Mouse (Mus musculus) cerebellum, adult 11-12 months (tissue): ENCODE data around the gene Atad1.
"Not testable (repeated sequence)": the region's sequence is repeated elsewhere in the genome, so short reads cannot be mapped to it uniquely, and the experiment has no call there.

Source experiments
- DNase-seq: peaks from one replicate; pipeline ENCODE4 v3.0.0; 2022

Atad1 gene

DNA sequence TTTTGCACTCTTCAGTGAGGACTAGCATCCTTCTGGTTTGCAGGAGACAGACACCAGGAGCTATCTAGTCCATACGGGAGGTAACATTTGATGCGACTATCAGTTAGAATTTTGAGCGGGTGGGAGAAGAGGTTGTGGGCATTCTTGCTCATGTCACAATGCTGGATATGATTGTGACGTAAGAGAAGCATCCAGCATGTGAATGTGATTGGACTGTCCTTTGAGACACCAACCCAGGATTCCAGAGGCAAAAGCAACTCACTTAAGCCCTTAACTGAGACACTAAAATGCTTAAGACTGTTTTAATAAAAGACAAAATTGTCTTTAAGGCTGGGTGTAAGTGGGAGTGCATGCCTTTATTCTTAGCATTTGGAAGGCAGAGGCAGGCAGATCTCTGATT, at the start of gene Atad1:
Atad1 (minus strand) TSS at position 101 of the 400 bp plus-strand sequence.
- DNase-seq, result no peak

- DNase-seq, result not testable (repeated sequence)
These were observed 48.4 kb upstream of the Atad1 start for GRCm38 (mm10) chr19:32788016-32788415.

DNA sequence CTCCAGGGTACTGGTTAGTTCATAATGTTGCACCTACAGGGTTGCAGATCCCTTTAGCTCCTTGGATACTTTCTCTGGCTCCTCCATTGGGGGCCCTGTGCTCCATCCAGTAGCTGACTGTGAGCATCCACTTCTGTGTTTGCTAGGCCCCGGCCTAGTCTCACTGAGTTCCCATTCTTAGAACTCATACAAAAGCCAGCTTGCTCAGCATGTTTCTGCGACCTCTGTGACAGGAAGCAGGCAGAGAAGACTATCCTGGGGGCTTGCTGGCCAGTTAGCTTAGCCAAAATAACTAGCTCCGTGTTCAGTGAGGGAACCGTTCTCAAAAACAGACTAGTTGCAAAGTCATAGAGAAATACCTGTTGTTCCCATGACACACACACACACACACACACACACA, 47.8 kb upstream of the Atad1 start:
- not testable (repeated sequence) for DNase-seq

DNA sequence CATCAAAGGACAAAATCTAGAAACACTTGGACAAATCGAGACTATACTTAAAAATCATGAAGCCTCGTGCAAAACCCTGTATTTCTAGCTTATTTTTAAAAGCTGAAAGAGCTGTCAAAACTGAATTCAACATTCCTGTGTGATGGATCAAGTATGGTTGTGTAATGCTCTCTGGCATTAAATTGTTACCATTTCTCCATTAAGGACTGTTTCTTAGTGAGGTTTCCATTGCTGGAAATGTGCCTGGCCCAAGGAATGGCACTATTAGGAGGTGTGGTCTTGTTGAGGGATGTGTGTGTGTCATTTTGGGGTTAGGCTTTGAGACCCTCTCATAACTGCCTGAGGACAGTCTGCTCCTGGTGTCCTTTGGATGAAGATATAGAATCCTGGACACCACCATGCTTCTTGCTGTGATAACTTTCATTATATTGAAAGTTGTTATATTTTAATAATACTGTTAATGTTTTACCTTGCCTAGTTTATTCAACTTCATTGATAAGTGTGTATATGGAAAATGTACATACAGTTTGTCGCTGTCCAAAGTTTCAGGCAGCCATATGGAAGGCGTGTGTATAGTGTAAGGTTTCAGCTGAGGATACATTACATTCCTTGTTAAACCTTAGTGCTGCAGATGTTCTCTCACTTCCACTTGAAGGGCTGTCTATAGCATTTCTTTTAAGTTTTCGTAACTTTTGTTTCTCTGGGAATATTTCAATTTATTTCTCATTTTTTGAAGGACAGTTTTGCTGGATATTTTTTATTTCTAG, 41.9 kb upstream of the Atad1 start:
- no peak for DNase-seq

- DNase-seq, result no peak
These were observed 39.5 kb upstream of the Atad1 start for GRCm38 (mm10) chr19:32779131-32779530.

GRCm38 (mm10) chr19:32778411-32778810, 38.8 kb upstream of the Atad1 start:
- no peak for DNase-seq

GRCm38 (mm10) chr19:32762493-32762892, 22.9 kb upstream of the Atad1 start:
- DNase-seq, result no peak

DNA sequence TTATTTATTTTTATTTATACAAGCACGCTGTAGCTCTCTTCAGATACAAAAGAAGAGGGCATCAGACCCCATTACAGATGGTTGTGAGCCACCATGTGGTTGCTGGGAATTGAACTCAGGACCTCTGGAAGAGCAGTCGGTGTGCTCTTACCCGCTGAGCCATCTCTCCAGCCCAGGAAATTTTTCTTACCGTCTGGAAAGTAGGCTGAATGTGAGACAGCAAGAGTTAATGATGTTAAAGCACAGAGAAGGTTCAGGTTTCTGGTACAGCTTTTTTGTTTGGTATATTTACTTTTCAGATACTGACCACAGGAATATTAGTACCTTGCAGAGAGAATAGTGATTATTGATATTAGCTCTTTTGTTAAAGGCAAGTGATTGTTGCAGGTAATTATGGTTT, 21.6 kb upstream of the Atad1 start:
- DNase-seq, result no peak

DNA sequence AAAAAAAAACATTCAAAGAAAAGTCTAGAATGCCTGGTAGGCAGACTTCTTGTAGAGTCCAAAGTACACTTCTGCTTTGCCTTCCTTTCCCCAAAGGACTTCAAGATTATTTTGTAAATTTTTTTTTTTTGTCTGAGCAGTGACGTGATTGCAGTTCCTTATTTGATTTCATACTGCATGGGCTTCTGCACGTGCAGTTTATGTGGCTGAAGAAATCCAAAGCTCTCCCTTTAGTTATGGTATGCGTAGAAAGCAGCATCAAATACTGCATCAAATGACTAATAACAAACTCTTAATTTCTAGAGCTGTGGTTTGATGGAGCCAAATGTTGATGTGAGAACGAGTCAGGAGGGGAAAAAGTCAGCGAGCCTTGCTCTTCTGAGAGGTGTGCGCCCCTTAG, 20.9 kb upstream of the Atad1 start:
- DNase-seq, result no peak

- DNase-seq, result no peak
These were observed 19.9 kb upstream of the Atad1 start for GRCm38 (mm10) chr19:32759357-32760024.

- no peak for DNase-seq
These were observed 19.2 kb upstream of the Atad1 start for GRCm38 (mm10) chr19:32758793-32759161.

DNA sequence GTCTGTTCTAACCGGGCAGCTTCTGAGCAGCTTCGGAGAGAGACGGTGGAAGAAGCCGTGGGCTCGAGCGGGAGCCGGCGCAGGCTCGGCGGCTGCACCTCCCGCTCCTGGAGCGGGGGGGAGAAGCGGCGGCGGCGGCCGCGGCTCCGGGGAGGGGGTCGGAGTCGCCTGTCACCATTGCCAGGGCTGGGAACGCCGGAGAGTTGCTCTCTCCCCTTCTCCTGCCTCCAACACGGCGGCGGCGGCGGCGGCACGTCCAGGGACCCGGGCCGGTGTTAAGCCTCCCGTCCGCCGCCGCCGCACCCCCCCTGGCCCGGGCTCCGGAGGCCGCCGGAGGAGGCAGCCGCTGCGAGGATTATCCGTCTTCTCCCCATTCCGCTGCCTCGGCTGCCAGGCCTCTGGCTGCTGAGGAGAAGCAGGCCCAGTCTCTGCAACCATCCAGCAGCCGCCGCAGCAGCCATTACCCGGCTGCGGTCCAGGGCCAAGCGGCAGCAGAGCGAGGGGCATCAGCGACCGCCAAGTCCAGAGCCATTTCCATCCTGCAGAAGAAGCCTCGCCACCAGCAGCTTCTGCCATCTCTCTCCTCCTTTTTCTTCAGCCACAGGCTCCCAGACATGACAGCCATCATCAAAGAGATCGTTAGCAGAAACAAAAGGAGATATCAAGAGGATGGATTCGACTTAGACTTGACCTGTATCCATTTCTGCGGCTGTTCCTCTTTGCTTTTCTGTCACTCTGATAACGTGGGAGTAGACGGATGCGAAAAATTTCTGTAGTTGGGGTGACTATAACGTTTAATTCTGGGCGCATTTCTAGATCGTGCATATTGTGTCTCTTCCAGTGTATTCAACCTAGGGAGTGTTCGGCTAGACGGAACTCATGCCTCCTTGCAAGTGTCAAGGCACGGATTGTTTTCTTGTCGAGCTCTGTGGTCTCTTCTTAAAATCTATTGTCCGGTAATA, 18.5 kb upstream of the Atad1 start:
- peak; percentile 72 for DNase-seq

DNA sequence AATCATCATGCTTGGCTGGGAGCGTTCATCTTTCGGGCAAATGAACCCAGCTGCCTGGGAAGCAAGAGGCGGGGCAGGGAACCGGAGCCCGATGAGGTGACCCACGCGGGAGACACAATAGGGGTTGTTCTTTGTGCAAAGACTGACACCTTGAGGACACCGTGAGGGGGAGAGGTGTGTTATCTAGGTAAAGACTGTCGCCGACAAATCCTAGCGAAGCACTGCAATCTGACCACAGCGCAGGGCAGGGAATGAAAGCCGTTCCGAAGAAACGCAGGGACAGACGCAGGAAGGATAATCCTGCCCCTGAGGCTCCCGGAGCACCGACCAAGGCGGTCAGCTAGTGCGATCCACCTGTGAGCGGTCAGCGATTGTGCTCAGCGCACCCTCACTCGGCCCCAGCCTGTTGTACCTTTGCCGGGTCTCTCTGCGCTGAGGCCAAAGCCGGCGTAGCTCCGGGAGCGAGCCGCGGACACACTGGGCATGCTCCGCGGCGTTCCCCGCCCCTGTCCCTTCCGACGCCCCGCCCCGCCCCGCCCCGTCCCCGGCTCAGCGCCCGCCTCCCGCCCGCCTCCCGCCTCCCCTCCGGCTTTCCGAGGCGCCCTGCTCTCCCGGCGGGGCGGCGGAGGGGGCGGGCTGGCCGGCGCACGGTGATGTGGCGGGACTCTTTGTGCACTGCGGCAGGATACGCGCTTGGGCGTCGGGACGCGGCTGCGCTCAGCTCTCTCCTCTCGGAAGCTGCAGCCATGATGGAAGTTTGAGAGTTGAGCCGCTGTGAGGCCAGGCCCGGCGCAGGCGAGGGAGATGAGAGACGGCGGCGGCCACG, 17.5 kb upstream of the Atad1 start, which contains the start of gene Pten:
Pten (plus strand) TSS at position 598 of the 826 bp plus-strand sequence.
- peak; percentile 96 for DNase-seq

DNA sequence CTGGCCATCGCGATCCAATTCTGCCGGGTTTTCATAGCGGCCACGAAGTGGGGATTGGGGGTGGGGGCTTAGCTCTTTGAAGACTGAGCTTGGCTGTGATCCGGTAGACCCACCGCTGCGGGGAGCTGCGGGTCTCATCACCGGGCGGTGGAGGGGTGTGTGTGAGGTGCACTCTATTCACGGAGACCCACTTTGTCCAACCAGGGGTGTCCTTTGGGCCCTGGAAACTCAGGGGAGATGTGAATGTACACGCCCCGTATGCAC, 17.0 kb upstream of the Atad1 start:
- DNase-seq, result no peak

- peak; percentile 97 for DNase-seq
These were observed 16.4 kb upstream of the Atad1 start for GRCm38 (mm10) chr19:32755792-32756635.

DNA sequence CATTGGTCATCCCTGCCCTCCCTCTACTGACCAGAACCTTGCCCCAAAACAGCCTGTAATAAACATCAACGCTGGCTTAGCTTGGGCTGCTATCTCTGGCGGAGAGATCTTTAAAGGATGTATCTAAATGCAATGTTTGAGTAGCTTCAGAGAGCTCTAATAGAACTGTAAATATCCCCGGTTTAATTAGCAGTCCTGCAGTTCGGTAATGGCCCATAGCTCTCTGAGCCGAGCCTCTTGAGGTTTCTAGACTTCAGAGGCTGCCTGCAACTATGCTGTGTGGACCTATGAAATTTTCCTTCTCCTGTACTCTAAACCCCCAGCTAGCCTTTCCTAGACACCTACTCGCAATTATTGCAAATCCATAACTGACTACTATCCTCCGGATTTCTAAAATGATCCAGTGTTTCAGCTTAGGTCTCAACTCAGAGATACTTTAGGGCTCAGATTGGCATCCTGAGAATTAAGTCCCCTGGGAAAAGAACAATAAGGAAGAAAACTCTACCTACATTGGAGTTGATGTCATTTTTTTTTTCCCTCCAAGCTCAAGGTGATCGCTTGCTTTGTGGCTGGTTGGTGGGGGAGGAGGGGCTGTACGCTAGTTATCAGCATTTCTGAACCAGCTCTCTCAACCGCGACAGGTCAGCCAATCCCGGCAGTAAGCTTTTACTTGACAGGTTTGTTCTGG, 15.7 kb upstream of the Atad1 start:
- peak; percentile 45 for DNase-seq

GRCm38 (mm10) chr19:32754188-32755000, 14.8 kb upstream of the Atad1 start:
- peak; percentile 57 for DNase-seq

- peak; percentile 51 for DNase-seq
These were observed 13.8 kb upstream of the Atad1 start for GRCm38 (mm10) chr19:32753386-32753785.

GRCm38 (mm10) chr19:32752357-32752756, 12.8 kb upstream of the Atad1 start:
- DNase-seq, result no peak

DNA sequence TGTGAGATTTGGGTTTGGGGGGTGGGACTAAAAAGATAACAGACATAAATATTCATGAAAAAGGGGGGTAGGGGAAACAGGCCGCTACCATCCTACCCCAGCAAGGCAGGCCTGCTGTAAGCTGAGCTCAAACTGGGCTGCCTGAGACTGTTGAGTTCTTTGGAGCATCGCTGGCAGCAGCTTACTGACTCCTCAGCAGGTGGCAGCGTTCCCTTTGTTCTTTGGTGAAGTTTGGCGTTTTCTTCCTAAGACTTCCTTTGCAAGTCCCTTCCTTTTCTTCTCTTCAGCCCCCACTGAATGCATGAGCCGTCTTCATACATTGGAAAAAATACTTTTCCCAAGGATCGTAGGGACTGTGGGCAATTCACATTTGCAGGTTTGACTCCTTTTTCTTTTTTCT, 9.8 kb upstream of the Atad1 start:
- no peak for DNase-seq
